Mouse (Mus musculus) ES-Bruce4 (cell line): ENCODE data around the gene Ryr2.

Source experiments
- CTCF ChIP-seq: IDR thresholded peaks from one replicate; pipeline ENCODE4 v1.8.1; 2011; ENCODE audit warnings: low read depth, low read length
- EP300 ChIP-seq: IDR thresholded peaks from 2 replicates; pipeline ENCODE4 v1.6.1; 2011; ENCODE audit warnings: low read depth, low read length; ENCODE audit not compliant: insufficient read depth

DNA sequence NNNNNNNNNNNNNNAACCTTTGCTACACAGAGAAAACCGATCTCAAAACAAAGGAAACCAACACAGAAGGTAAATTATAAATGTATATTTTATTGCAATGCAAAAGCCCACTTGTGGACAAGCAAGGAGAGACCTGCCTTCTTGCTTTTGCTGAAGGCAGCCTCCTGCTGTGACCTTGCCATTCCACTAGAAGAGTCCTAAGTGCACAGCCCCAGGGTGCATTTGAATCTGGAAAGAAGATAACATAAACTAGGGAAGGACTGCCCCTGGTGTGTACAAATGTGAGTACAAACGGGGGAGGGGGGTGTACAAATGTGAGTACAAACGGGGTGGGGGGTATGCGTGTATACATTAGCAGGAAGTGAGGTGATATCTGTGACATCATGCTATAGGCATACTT lies 43.2 kb downstream of the Ryr2 start:
- no peak for TF ChIP-seq EP300
- no peak for TF ChIP-seq CTCF
